Mouse (Mus musculus): ENCODE data around the gene Phf5a.
"Not testable (repeated sequence)": the region's sequence is repeated elsewhere in the genome, so short reads cannot be mapped to it uniquely, and the experiment has no call there.

GRCm38 (mm10) chr15:81908767-81909166, 37.1 kb upstream of the Phf5a start:
- not testable (repeated sequence) for TF ChIP-seq ZC3H11A (IDR thresholded peaks at IDR 0.05; ENCODE audit: borderline replicate concordance, low read depth, low read length); HCFC1 (IDR thresholded peaks at IDR 0.05; ENCODE audit: borderline replicate concordance, insufficient read depth, low read length); MAFK (IDR thresholded peaks at IDR 0.05; ENCODE audit: insufficient read depth, low read depth, low read length)
